Mouse (Mus musculus): ENCODE results near the gene Tmcc1.
"Not testable (repeated sequence)": the region's sequence is repeated elsewhere in the genome, so short reads cannot be mapped to it uniquely, and the experiment has no call there.

Gene Tmcc1

DNA sequence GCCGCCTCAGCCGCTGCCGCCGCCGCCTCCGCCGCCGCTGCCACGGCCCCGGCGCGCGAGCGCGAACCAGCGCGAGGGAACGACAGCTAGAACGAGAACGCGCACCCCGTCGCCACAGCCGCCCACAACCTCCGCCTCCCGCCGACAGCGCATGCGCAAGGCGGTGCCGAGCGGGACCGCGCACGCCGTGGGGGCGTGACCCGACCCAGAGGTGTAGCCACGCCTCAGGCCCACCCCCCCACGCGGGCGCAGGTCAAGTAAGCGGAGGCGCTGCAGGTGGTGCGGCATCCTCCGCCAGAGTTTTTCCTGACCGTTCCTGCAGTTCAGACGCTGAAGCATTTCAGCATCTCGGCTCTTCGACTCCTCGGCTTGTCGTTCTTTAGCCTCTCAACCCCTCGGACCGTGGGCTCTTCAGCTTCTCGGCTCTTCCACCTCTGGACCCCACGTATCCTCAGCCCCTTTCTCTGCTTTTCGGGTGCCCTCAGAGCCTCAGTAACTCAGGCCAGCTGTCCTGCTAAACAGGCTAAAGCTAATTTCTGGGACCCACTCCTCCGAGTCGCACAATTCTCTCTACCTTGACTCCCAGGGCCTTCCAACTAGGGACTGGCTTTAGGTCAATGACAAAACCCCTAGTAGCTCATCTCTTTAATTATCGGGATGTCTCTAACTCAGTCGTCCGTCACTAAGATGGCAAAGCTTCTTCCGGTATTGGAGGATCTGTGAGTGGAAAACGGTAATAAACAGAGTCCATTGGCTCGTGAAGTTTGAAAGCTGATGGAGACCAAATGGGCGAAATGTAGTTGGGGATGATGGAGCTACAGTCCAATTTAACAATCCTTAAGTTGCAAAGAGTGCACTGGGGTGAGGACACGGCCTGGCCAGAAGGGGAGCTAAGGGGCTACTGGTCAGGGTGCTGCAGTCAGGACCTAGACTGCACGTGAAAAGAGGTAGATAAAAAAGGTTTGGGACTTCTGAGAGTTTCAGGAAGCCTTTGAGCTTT is at the start of gene Tmcc1:
Tmcc1 (minus strand) TSS at position 93 of the 1,000 bp plus-strand sequence.
- DNase-seq (ENCODE audit: low read depth in 2 of 2, low spot score in 2 of 2), result peak; percentile 98 to 99

DNA sequence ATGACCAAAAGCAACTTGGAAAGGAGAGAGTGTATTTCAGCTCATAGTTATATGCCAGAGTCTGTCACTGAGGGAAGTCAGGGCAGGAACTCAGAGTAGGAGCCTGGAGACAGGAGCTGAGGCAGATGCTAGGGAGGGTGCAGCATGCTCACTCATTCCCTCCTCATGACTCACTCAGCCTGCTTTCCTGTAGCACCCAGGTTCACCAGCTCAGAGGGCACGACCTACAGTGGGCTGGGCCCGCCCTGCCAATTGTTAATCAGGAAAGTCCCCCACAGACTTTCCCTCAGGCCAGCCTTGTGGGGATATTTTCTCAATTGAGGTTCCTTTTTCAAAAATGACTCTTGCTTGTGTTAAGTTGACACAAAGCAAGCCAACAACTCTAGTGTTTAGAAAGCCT is 47.1 kb upstream of the Tmcc1 start:
- DNase-seq (ENCODE audit: low read depth in 2 of 2, low spot score in 2 of 2), result no peak

DNA sequence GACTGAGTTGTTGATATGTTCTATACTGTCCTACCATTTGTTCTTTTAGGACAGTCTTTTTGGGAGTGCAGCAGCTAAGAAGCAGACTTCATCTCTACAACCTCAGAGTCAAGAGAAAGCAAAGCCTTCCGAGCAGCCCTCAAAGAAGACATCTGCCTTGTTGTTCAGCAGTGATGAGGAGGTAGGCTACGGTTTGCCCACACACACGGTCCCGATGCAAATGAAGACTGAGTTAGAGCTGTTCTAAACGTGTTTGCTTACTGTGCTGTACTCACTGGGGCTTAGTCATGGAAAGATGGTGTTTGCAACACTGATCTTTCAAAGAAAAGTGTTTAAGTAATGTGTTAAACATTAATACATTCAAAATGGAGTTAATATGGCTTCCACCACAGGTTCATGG is 44.8 kb upstream of the Tmcc1 start:
- DNase-seq (ENCODE audit: low read depth in 2 of 2, low spot score in 2 of 2), result no peak

DNA sequence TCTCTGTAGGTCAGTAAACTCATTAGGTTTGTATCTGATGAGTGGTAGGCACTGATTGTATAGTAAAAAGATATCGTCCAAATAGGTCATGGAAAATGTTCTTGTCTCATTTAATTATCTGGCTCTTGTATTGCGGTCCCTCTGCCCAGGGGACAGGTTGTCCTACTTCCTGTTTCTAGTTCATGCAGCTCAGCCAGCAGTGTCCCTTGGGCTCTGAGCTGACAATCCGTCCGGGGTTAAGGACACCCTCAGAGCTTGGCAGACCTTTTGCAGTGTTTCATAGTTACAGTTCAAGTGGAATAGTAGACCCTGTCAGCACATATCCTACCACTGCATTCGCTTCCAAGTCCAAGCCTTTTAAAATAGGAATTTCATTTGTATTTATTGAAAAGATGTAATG is 42.0 kb upstream of the Tmcc1 start:
- DNase-seq (ENCODE audit: low read depth in 2 of 2, low spot score in 2 of 2), result no peak

DNA sequence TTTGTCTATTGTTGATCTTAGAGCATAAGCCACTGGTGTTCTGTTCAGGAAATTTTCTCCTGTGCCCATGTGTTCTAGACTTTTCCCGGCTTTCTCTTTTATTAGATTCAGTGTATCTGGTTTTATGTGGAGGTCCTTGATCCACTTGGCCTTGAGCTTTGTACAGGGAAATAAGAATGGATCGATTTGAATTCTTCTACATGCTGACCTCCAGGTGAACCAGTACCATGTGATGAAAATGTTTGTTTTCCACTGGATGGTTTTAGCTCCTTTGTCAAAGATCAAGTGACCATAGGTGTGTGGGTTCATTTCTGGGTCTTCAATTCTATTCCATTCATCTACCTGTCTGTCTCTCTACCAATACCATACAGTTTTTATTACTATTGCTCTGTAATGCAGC is 41.5 kb upstream of the Tmcc1 start:
- not testable (repeated sequence) for DNase-seq (ENCODE audit: low read depth in 2 of 2, low spot score in 2 of 2)

DNA sequence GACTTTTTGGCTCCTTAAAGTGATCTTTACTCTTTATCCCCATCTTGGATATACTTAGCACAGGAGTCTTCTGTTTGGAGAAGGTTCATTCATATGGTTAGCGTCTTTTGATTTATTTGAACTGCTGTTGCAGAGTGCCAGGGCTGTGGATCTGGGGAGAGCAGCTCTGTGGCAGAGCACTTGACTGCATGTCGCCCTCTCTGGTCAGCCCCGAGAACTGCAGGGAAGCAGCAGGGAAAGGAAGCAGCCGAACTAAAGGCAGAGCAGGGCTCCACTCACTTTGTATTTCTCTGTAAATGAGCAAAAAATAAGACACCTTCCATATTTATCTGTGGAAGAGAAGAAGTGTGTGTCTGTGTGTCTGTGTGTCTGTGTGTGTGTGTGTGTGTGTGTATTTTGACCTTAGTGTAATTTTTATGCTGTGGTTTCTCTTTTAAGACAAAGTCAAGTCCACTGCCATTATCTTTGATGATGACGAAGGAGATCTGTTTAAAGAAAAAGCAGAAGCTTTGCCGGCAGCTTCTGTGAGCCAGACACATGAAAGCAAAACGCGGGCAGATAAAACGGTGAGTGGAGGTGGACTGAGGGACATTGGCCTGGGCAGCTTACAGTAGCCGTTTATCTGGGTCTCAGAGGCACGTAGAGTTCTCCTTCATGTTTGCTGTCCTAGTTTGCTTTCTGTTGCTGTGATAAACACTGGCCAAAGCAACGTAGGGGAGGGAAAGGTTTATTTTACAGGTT is 35.7 kb upstream of the Tmcc1 start:
- peak; percentile 29 to 55 for DNase-seq (ENCODE audit: low read depth in 2 of 2, low spot score in 2 of 2)

DNA sequence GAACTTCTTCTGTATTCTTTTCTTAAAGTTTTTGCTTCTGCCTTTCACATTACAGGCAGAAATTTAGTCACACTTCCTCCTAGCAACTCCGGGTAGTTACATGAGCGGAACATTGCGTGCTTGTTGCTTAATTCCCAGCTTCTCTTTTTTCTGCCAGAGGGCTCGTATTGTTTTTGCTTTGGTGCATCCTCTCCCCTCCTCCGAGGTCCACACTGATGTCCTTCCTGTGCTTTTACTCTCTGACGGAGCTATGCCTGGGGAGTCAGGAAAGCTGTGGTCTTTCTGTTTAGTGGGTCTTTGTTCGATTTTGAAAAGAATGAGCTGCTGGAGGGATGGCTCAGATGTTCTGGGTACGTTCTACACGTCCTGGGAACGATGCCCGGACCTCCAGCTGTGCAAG is 34.5 kb upstream of the Tmcc1 start:
- DNase-seq (ENCODE audit: low read depth in 2 of 2, low spot score in 2 of 2), result no peak

DNA sequence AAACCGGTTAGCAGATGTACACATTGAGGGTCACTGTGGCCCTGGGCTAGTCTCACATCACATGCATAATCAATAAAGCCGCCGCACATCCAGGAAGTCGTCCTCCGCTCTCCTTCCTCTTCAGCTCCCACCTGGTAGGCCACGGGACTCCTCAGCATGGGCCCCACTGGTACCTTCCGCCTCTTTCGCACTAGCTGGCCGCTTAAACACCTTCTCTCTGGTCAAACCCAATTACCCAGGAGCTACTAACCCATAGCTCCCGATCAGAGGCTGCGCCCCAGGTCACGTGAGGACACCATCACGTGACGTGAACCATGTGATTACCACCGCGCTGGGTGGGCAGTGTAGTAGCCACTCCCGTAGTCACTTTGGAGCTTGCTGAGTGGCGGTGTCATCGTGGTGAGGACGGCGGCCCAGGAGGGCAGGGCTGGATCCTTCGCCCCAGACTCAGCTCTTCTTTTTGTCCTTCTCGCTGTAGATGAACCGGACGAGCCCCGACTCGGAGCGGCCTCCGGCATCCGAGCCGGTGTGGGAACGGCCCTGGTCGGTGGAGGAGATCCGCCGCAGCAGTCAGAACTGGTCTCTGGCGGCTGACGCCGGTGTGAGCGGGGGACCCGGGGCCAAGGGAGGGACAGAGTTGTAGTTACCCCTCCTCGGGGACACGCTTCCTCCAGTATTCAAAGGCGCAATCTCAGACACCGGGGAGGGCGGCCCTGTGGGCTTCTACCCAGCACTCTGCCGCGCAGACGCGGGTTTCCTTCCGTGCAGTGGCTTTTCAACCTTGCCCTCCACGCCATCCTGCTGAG is 14.6 kb upstream of the Tmcc1 start, which contains the start of gene Washc2:
Washc2 (plus strand) TSS at position 310 of the 806 bp plus-strand sequence.
- peak; percentile 92 to 93 for DNase-seq (ENCODE audit: low read depth in 2 of 2, low spot score in 2 of 2)

DNA sequence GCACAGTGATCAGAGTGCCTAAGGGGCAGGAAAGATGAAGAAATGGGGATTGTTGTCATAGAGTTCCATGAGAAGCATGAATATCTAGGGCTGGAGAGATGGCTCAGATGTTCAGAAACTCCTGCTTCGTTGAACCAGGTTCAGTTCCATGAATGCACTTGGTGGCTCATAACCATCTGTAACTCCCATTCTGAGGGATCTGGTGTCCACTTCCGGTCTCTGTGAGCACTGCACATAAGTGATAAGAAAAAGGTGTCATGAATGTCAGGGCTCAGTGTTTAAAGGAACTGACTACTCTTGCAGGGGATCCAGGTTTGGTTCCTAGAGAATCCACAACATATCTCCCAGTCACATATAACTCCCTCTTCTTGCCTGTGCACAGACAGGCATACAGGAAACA is 6.4 kb upstream of the Tmcc1 start:
- DNase-seq (ENCODE audit: low read depth in 2 of 2, low spot score in 2 of 2), result no peak

DNA sequence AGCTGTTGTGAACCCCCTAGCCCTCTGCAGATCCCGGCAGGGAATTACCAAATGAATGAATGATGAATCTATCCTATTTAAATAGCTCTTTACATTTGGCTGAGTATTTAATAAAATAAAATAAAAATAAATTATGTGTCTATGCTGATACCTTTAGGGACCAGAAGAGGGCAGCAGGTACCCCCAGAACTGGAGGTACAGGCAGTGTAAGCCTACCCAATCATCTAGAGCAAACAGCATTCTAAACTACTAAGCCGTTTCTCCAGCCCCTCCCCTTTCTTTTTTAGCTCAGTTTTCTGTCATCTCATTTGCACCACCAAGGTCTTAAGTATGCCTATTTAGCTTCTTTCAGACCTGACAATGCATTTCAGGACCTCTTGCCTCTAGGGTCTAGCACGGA is 4.9 kb upstream of the Tmcc1 start:
- DNase-seq (ENCODE audit: low read depth in 2 of 2, low spot score in 2 of 2), result peak; percentile 21 to 28

DNA sequence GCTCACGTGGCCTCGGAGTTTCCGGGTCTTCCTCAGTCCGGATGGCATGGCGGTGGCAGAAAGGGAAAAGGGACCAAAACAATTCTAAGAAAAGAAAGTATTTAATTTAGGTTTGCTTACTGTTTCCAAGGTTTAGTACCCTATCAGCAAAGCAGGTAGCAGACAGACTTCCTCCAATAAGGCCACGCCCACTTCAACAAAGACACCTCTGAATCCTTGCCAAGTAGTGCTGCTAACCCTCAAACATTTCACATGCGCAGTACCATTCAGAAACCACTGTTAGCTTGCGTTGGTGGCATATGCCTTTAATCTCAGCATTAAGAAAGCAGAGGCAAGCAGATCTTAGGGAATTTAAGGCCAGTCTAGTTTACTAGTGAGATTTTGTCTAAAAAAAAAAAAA is 2.5 kb upstream of the Tmcc1 start:
- DNase-seq (ENCODE audit: low read depth in 2 of 2, low spot score in 2 of 2), result no peak

DNA sequence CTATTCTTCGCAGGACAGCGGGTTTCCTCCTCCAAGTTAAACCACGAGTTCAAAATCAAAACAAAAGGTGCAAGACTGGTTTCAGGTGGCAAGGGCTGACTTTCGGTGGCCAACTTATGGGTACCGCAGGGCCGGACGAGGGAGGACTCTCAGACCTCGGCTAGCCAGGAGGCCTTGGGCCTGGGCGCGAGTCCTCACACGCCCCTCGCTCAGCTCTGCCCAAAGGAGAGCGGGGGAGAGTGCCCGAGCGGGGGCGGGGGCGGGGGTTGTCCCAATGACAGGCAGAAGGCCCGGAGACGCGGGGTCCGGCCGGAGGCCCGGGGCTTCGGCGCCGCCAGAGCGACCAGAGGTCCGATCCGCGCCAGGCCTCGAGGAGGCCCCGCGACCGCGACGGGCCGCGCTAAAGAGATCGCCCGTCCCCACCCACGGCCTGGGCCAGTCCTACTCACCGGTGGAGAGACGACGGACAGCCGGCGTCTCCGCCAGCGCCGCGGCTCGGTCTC is 426 bp downstream of the Tmcc1 start:
- peak in 1 of 2 experiments; percentile 19 for DNase-seq (ENCODE audit: low read depth in 2 of 2, low spot score in 2 of 2)

DNA sequence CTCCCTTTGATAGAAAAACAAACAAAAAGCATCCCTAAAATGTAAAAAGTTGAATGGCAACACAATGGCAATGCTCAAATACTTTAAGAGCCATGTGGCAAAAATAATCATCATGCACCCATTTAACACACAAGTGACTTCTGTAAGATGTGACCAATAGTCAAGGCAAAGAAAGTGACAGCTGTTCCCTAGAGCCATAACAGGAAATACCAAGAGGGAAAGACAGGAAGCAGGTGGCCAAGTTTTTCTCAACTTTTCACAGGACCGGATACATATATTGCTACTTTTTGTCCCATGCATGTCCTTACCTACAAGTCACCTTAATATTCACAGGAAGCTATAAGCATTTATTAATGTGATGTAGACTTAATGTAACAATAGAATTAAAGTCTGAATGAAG is 3.9 kb downstream of the Tmcc1 start:
- no peak for DNase-seq (ENCODE audit: low read depth in 2 of 2, low spot score in 2 of 2)

DNA sequence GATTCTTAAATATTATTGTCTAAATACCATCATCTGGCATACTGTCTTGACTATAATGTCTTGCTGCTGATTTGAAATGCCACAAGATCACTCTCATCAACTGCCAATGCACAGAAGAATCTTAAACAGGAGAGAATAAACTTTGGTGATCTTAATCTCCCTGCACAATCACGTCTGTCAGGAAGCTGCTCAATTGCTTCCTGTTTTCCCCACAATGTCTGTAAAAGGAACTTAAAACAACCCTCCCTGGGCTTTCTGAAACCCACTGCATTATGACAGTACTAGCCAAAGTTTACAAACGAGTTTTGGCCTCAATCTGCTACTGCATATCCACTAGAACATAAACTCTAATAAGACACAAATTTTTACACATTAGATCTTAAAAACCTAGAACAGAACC is 6.8 kb downstream of the Tmcc1 start:
- no peak for DNase-seq (ENCODE audit: low read depth in 2 of 2, low spot score in 2 of 2)

DNA sequence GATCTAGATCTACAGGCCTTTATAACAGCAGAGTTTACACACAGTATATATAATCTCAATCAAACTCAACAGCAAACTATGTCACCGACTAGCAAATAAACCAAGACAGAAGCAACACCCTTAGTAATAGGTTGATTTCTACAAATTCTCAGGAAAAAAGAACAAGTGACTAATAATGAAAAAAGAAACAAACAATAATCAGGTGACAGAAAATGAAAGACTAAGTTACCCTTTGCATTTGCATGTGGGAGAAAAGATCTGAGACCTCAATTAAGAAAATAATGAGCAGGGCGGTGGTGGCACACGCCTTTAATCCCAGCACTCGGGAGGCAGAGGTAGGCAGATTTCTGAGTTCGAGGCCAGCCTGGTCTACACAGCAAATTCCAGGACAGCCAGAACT is 9.8 kb downstream of the Tmcc1 start:
- DNase-seq (ENCODE audit: low read depth in 2 of 2, low spot score in 2 of 2), result no peak

DNA sequence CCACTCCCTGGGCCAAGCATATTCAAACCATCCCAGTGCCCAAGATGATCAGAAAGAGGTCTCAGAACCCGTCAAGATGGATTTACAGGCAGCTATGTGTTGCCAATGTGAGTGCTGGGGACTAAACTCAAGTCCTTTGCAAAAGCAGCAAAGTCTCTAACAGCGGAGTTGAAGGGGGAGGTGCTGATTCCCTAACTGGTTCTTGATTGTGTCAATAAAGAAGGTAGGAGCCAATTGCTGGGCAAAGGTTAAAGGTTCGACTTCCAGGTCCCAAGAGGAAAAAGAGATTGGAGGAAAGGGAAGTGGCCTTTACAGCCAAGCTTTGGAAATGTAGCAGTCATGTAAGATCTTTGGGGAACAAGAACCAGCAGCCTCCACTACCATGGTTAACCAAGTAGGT is 12.6 kb downstream of the Tmcc1 start:
- DNase-seq (ENCODE audit: low read depth in 2 of 2, low spot score in 2 of 2), result no peak

DNA sequence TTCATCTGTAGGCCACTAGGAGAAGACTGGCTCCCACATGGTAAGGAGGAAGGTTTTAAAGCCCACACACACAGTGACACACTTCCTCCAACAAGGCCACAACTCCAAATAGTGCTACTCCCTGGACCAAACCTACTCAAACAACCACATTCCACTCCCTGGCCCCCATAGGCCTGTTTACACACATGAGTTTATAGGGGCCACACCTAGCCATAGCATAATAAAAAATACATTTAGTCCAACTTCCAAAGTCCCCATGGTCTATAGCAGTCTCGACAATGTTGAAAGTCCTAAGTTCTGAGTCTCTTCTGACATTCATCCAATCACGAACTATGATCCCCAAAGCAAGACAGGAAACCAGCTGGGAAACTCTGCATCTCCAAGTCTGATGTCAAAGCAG is 14.9 kb downstream of the Tmcc1 start:
- no peak for DNase-seq (ENCODE audit: low read depth in 2 of 2, low spot score in 2 of 2)

DNA sequence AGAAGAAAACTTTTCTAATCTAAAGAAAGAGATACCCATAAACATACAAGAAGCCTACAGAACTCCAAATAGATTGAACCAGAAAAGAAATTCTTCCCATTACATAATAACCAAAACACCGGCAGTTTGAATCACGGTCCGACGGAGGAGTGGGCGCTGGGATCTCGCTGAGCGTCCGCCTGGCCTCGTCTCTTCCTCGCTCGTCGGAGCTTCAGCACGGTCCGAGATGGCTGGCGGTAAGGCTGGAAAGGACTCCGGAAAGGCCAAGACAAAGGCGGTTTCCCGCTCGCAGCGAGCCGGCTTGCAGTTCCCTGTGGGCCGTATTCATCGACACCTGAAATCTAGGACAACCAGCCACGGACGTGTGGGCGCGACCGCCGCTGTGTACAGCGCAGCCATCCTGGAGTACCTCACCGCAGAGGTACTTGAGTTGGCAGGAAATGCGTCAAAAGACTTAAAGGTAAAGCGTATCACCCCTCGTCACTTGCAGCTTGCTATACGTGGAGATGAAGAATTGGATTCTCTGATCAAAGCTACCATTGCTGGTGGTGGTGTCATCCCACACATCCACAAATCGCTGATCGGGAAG is 19.7 kb downstream of the Tmcc1 start:
- not testable (repeated sequence) for DNase-seq (ENCODE audit: low read depth in 2 of 2, low spot score in 2 of 2)

DNA sequence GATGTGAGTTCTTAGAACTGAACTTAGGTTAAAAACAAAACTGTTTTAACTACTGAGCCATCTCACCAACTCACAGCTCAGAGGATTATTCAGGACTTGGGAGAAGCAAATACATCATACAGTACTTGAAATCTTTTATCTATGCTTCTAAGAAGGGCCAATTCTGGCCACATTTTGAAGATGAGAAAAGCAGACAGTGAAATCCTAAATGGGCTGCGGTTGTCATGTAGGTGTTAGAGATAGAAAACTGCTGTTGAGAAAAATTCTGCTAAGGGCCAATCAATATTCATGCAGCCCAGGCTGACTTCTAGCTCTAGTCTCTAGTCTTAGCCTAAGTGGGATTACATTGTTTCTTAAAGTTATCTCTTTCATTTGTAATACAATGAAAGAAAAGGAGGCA is 26.9 kb downstream of the Tmcc1 start:
- no peak for DNase-seq (ENCODE audit: low read depth in 2 of 2, low spot score in 2 of 2)

DNA sequence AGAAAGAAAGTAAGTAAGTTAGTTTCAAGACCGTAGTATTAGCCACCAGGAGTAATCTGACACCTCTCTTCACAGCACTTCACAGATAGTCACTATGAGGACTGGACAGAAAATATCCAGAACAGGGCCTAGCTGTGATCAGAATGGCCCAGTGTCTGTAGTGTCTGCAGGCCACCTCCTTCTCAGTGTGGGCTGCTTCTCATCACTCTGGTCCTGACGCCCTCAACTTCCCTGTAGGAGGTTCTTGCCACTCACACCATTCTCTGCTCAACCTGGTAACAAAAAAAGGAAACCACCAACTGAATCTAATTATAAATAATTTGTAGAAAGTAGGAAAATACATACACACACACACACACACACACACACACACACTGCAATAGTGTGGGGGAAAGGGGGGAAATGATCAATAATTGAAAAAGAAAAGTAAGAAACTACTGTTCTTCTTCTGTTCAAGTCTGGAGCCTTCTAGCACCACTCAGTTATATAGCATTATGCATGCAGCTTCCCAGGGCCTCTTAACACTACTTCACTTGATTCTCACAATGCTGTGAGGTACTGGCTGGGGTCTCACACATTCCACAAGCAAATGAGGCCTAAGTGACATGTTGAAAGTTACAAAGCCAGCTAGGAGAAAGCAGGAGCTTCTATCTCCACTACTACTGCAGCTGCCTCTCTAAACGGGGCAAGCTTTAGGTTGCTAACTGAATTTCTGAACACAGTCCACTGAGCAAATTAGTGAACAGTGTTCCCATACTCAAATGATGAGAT is 38.2 kb downstream of the Tmcc1 start:
- DNase-seq (ENCODE audit: low read depth in 2 of 2, low spot score in 2 of 2), result no peak

Measured in CD8-positive naive resting alpha-beta T cell, adult 2 months (primary cell).